Mouse (Mus musculus): ENCODE measurements around the gene Sytl5. TPM values are rescaled to one million over a fixed set of nuclear protein-coding genes. Genes with fewer than 3 reads are reported as not detected.

Sytl5 gene
- polyA plus RNA-seq (2015; fragmentation: Nextera tagmentation; extraction: Ambion mirVana), result 0.36 and 0.67 TPM in 2 replicates

DNA sequence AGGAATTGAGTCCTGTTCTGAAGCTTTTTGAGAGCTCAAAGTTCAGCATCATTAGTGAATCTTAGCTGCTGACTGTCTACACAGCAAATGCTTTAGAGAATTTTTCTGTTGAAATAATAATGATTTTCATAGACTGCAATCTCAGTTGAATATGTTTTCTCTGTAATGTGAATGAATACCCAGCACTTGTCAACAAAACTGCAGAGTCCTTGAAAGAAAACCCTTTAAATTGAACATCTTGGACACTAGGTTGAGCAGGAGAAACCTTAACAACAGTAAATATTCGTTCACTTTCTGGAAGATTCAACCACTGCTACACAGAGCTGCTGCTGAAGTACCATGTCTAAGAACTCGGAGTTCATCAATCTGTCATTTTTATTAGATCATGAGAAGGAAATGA lies at the start of gene Sytl5:
TSS of gene Sytl5 (plus strand) at position 301 of the 400 bp plus-strand sequence.
- H3K36me3 ChIP-seq, result no peaks in the 10 kb centered on the region
- no peaks in the 10 kb centered on the region for H3K9me3 ChIP-seq
- no peaks in the 10 kb centered on the region for H3K4me1 ChIP-seq (replicated peaks)
- H3K27ac ChIP-seq, result no peak within 1 kb of the TSS
- 69% methylated on average over 2 of the region's 2 CpGs for WGBS
- ATAC-seq, result no peak
- no peaks in the 10 kb centered on the region for H3K27me3 ChIP-seq
- H3K9ac ChIP-seq (replicated peaks), result no peak within 1 kb of the TSS
- H3K4me3 ChIP-seq (replicated peaks), result no peak within 1 kb of the TSS
- H3K4me2 ChIP-seq (replicated peaks), result no peak within 1 kb of the TSS

DNA sequence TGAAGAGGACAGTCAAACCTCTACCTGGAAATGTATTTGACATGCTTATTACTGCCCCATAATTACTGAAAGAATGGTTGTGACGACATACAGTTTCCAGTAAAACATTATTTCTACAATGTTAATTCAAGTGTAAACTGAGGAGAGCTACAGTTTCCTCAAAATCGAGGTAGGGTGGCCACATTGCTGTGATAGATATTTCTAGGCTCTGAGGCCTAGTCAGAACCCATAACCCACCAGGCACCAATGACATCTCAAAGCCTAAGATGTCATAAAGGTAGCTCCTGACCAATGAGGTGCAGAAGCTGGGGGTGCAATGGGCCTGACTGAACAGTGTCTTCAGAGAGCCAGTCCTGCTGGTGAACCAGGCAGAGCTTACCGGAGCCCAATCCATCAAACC lies 38.8 kb upstream of the Sytl5 start, which contains the start of gene Hypm:
TSS of gene Hypm (plus strand) at position 301 of the 400 bp plus-strand sequence.
- Histone ChIP-seq H3K27me3 (no peaks in the 10 kb centered on the region), H3K9me3 (no peaks in the 10 kb centered on the region), H3K36me3 (no peaks in the 10 kb centered on the region), H3K4me1 (replicated peaks) (no peaks in the 10 kb centered on the region), H3K4me3 (replicated peaks) (no peak within 1 kb of the TSS), H3K27ac (no peak within 1 kb of the TSS), H3K9ac (replicated peaks) (no peak within 1 kb of the TSS), H3K4me2 (replicated peaks) (no peak within 1 kb of the TSS)
- ATAC-seq, result no peak
- WGBS, result 73% methylated on average over 3 of the region's 3 CpGs

DNA sequence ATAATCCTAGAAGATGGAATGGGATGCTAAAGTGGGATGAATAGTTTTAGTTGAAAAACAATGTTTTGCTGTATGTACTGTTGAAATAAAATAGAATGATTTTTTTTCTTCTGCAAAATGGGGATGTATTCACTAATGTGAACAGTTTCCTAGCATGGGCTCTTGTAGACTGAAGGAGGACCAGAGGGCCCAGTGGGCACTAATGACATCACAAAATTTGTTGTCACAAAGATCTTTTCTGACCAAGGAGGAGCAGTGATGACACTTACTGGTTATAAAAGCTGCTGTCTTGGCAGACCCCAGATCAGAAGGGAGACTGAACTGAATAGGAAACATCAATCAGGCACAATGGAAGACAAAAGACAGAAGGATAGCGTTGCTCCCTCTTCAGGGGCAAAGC lies 36.0 kb upstream of the Sytl5 start, which contains the start of gene H2al3:
TSS of gene H2al3 (plus strand) at position 301 of the 400 bp plus-strand sequence.
- Histone ChIP-seq H3K4me1 (replicated peaks) (no peaks in the 10 kb centered on the region), H3K4me3 (replicated peaks) (no peak within 1 kb of the TSS), H3K4me2 (replicated peaks) (no peak within 1 kb of the TSS), H3K27me3 (no peaks in the 10 kb centered on the region), H3K9me3 (no peaks in the 10 kb centered on the region), H3K36me3 (no peaks in the 10 kb centered on the region), H3K9ac (replicated peaks) (no peak within 1 kb of the TSS), H3K27ac (no peak within 1 kb of the TSS)
- 43% methylated on average over 1 of the region's 1 CpGs for WGBS
- ATAC-seq, result no peak

DNA sequence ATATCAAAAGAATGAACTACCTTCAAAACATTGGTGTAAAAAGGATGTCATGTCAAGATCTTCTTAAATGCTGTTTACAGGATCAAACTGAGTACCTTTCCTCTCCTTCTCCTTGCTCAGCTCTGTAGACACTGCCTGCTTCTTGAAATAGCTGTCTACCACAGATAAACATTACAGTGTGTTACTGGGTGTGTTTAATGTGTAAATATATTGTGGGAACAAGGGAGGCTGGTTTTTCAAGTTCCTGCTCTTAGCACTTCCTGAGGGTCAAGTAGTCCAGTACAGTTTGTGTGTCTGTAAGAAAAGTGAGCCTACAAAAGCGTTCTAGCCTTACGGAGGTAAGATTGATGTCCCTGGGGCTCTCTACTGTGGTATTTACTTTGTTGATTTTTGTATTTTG lies 23.6 kb upstream of the Sytl5 start:
- WGBS, result 88% methylated on average over 2 of the region's 2 CpGs
- Histone ChIP-seq H3K27ac (no peak overlapping the region), H3K4me3 (replicated peaks) (no peak overlapping the region), H3K4me1 (replicated peaks) (no peaks in the 10 kb centered on the region), H3K27me3 (no peaks in the 10 kb centered on the region), H3K9ac (replicated peaks) (no peak overlapping the region), H3K9me3 (no peaks in the 10 kb centered on the region), H3K4me2 (replicated peaks) (no peak overlapping the region), H3K36me3 (no peaks in the 10 kb centered on the region)
- ATAC-seq, result no peak

DNA sequence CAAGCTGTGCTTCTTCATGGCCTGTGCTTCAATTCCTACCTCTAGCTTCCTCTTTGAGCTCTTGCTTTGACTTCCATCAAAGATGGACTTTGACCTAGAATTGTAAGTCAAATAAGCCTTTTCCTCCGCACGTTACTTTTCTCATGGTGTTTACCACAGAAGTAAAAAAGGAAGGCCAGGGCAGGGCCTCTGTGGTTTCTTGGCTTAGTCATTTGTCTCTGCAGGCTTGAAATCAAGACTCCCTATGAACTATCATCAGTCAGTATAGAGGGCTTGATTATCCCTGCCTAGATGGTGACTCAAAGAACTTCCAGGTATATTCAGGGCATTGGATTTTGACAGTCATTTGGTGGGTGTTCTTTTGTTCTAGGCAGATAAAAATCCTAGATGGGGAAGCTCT lies 9.9 kb upstream of the Sytl5 start:
- Histone ChIP-seq H3K36me3 (no peaks in the 10 kb centered on the region), H3K4me2 (replicated peaks) (no peak overlapping the region), H3K4me3 (replicated peaks) (no peak overlapping the region), H3K9ac (replicated peaks) (no peak overlapping the region), H3K27ac (no peak overlapping the region), H3K9me3 (no peaks in the 10 kb centered on the region), H3K27me3 (no peaks in the 10 kb centered on the region), H3K4me1 (replicated peaks) (no peaks in the 10 kb centered on the region)
- 91% methylated on average over 2 of the region's 2 CpGs for WGBS
- ATAC-seq, result no peak

DNA sequence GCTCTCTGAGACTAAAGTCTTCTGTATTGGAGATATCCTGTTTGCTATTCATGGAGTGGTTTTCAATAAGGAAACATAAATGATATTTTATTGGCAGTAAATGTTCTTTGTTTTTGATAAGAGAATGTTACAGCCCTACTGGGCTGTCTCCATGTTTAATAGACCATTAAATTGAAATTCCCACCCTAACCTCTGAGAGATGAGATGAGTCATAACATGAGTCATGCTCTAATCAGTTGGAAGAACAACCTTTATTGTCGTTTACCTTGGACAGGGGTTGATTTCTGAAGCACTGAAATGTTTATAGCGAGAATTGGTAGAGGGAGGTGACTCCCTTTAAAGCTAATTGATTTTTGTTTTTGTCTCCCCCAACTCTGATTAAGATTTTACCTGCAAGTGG lies 24.1 kb downstream of the Sytl5 start:
- no peaks in the 10 kb centered on the region for H3K9me3 ChIP-seq
- ATAC-seq, result no peak
- WGBS, result 70% methylated on average over 2 of the region's 2 CpGs
- no peaks in the 10 kb centered on the region for H3K4me1 ChIP-seq (replicated peaks)
- H3K27ac ChIP-seq, result no peak overlapping the region
- H3K4me2 ChIP-seq (replicated peaks), result no peak overlapping the region
- H3K4me3 ChIP-seq (replicated peaks), result no peak overlapping the region
- no peaks in the 10 kb centered on the region for H3K36me3 ChIP-seq
- H3K27me3 ChIP-seq, result no peaks in the 10 kb centered on the region
- H3K9ac ChIP-seq (replicated peaks), result no peak overlapping the region

DNA sequence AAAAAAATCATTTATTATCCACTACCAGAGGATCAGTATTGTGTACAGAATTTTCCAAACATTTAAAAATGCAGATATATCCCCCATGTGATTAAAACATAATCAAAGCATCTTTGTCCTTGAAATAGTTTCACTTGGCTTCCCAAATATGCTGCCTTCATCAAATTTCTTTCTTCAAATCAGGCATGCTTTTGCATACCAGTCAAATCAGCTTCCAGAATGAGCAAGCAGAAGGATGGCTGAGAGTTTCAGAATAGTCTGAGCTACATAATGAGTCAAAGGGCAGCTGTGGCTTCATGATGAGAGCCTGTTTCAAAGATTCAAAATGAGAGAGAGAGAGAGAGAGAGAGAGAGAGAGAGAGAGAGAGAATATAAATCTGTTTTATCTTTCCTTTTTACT lies 48.4 kb downstream of the Sytl5 start:
- no peaks in the 10 kb centered on the region for H3K36me3 ChIP-seq
- H3K4me1 ChIP-seq (replicated peaks), result no peaks in the 10 kb centered on the region
- no peaks in the 10 kb centered on the region for H3K9me3 ChIP-seq
- no peak overlapping the region for H3K27ac ChIP-seq
- H3K27me3 ChIP-seq, result no peaks in the 10 kb centered on the region
- H3K4me3 ChIP-seq (replicated peaks), result no peak overlapping the region
- no peak for ATAC-seq
- no peak overlapping the region for H3K9ac ChIP-seq (replicated peaks)
- no peak overlapping the region for H3K4me2 ChIP-seq (replicated peaks)

DNA sequence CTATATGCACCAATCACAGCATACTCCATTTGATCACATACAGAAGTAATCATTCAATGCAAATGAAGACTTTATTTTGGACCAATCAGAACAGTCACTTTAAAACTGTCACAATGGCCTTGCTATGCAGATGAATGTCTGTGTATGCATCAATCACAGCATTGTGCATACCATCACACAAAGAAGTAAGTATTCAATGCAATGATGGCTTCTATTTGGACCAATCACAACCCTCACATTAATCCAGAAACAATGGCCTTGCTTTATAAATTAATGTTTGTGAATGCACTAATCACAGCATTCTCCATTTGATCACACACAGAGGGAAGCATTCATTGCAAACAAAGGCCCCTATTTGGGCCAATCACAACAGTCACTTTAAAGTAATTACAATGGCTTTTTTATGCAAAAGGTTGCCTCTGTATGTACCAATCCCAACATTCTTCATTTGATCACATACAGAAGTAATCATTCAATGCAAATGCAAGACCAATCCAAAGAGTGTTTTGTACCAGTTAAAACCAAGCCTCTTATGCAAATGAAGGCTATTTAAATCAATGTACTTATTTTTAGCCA lies 98.8 kb downstream of the Sytl5 start:
- no peak for ATAC-seq
- Histone ChIP-seq H3K27ac (no peak overlapping the region), H3K36me3 (no peaks in the 10 kb centered on the region), H3K9ac (replicated peaks) (no peak overlapping the region), H3K27me3 (no peaks in the 10 kb centered on the region), H3K9me3 (no peaks in the 10 kb centered on the region), H3K4me3 (replicated peaks) (no peak overlapping the region), H3K4me1 (replicated peaks) (no peaks in the 10 kb centered on the region), H3K4me2 (replicated peaks) (no peak overlapping the region)

DNA sequence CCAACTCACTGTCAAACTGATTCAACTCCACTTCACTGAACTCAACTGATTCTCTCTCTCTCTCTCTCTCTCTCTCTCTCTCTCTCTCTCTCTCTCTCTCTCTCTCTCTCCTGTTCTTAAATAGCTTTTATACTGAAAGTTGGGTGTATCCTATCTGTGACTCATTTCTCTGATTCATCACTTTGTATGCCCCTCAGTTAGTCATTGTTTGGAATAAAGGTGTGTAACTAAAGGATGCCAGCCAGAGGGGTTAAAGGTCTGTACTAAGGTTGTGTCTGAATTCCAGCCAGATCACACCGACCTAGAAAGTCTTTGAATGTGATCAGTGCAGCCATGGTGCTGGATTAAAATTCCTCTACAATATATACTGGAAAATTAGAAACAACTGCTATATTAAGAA lies 115.3 kb downstream of the Sytl5 start:
- WGBS, result 78% methylated on average over 1 of the region's 1 CpGs
- Histone ChIP-seq H3K9ac (replicated peaks) (no peak overlapping the region), H3K27ac (no peak overlapping the region)

DNA sequence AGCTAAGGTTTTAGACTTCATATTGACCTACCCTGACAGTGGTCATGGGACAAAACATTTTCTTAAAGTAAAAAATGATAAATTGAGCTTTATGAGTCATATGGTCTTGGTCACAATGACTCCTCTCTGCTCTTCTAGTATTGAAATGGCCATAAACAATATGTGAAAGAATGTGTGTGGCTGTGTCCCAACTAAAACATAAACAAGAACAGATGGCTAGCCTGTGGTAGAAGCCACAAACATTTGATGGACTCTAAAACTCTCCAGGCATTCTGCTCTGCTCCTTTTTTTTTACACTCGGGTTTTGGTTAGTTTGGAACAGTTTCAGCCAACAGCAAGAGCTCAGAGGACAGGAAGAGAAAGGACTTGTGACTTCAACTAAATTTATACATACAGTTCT lies 120.5 kb downstream of the Sytl5 start:
- Histone ChIP-seq H3K36me3 (no peaks in the 10 kb centered on the region), H3K4me2 (replicated peaks) (no peak overlapping the region), H3K27me3 (no peaks in the 10 kb centered on the region), H3K27ac (no peak overlapping the region), H3K9ac (replicated peaks) (no peak overlapping the region), H3K4me3 (replicated peaks) (no peak overlapping the region), H3K9me3 (no peaks in the 10 kb centered on the region), H3K4me1 (replicated peaks) (no peaks in the 10 kb centered on the region)
- no peak for ATAC-seq
- WGBS, result 64% methylated on average over 1 of the region's 1 CpGs

More for the DNA sequence above, 115.3 kb downstream of the Sytl5 start:
- Histone ChIP-seq H3K4me1 (replicated peaks) (no peaks in the 10 kb centered on the region), H3K4me2 (replicated peaks) (no peak overlapping the region), H3K27me3 (no peaks in the 10 kb centered on the region), H3K4me3 (replicated peaks) (no peak overlapping the region), H3K9me3 (no peaks in the 10 kb centered on the region), H3K36me3 (no peaks in the 10 kb centered on the region)
- no peak for ATAC-seq

DNA sequence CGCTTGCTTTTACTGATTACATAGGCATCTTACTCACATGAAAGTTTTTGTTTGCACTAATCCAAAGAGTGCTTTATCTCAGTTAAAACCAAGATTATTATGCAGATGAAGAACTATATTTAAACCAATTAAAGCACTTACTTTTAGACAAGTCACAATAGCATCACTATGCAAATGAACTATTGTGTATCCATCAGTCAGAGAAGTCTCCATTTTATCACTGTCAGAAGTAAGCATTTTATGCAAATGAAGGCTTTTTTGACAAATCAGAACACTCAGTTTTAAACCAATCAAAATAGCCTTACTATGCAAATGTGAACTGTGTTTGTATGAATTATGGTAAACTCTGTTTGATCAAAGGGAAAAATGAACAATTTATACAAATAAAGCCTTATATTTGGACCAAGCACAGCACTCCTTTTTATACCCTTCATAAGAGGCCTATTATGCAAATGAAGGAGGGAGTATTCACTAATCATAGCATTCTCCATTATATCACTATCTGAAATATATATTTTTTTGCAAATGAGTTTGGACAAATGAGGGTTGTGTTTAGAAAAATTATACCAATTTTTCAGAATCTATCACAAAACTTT lies 122.4 kb downstream of the Sytl5 start:
- Histone ChIP-seq H3K4me1 (replicated peaks) (no peaks in the 10 kb centered on the region), H3K27me3 (no peaks in the 10 kb centered on the region), H3K9me3 (no peaks in the 10 kb centered on the region), H3K4me2 (replicated peaks) (no peak overlapping the region), H3K36me3 (no peaks in the 10 kb centered on the region), H3K9ac (replicated peaks) (no peak overlapping the region), H3K27ac (no peak overlapping the region), H3K4me3 (replicated peaks) (no peak overlapping the region)
- no peak for ATAC-seq
- 98% methylated on average over 1 of the region's 1 CpGs for WGBS

DNA sequence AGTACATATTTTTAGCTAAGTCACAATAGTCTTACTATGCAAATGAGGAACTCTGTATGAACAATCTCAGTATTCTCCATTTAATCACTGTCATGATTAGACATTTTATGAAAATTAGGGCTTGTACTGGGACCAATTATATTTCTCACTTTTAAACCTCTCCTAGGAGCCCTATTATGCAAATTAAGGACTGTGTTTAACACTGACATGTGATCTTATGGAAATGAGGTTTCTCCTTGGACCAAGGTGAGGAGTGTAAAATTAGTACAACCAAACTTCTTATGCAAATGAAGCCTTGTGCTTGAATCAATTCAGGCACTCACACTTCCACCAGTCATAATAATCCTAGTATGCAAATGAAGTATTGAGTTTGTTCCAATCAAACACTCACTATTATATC lies 124.8 kb downstream of the Sytl5 start:
- Histone ChIP-seq H3K4me1 (replicated peaks) (no peaks in the 10 kb centered on the region), H3K27me3 (no peaks in the 10 kb centered on the region), H3K9ac (replicated peaks) (no peak overlapping the region), H3K4me2 (replicated peaks) (no peak overlapping the region), H3K9me3 (no peaks in the 10 kb centered on the region), H3K36me3 (no peaks in the 10 kb centered on the region), H3K4me3 (replicated peaks) (no peak overlapping the region), H3K27ac (no peak overlapping the region)
- no peak for ATAC-seq

DNA sequence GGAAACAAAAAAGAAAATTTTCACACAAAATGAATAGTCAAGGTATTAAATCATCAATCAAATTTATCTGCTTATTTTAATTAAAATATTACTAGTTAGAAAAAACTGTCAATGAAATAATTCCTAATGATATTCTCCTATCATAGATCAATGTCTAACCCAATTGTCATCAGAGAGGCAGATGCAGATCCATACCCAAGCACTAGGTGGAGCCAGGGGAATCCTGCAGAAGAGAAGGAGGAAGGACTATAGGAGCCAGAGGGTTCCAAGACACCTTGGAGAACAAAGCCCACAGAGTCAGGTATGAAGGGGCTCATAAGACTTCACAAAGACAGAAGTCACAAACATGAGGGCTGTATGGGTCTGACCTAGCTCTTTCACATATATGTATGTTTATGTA lies 149.2 kb downstream of the Sytl5 start:
- Histone ChIP-seq H3K27me3 (no peaks in the 10 kb centered on the region), H3K9ac (replicated peaks) (no peak overlapping the region), H3K4me2 (replicated peaks) (no peak overlapping the region), H3K9me3 (no peaks in the 10 kb centered on the region), H3K4me1 (replicated peaks) (no peaks in the 10 kb centered on the region), H3K4me3 (replicated peaks) (no peak overlapping the region), H3K27ac (no peak overlapping the region), H3K36me3 (no peaks in the 10 kb centered on the region)
- no peak for ATAC-seq

All from midbrain, embryonic 13.5 days (tissue).